Mouse (Mus musculus) lung, adult 2 months (tissue): ENCODE measurements at regions not wholly inside any gene's neighbourhood (a gene's known extent, or its start where the extent isn't known, plus 50 kb on each side); places are given as distances from the start of the nearest gene placed in this dataset.

Experiments
- CTCF ChIP-seq: fragments of 200-500 bp; IDR thresholded peaks from 2 replicates; pipeline ENCODE4 v1.5.1; 2011; ENCODE audit warnings: mild to moderate bottlenecking, low read length, control low read depth; ENCODE audit not compliant: insufficient read depth
- POLR2A ChIP-seq: fragments of 200-500 bp; IDR thresholded peaks from 2 replicates; pipeline ENCODE4 v1.6.1; 2011; ENCODE audit warnings: low read depth, mild to moderate bottlenecking, control low read depth, low read length, borderline replicate concordance; ENCODE audit errors: extremely low read depth

GRCm38 (mm10) chr7:121569248-121569647, 137.8 kb downstream of the Usp31 start:
- TF ChIP-seq CTCF, result no peak
- no peak for TF ChIP-seq POLR2A
